Mouse (Mus musculus): ENCODE data around the gene Tfap2b. TPM values are rescaled to one million over a fixed set of nuclear protein-coding genes. Genes with fewer than 3 reads are reported as not detected.

Tfap2b gene
- total RNA-seq, 2 experiments from 2014 or later: not detected

DNA sequence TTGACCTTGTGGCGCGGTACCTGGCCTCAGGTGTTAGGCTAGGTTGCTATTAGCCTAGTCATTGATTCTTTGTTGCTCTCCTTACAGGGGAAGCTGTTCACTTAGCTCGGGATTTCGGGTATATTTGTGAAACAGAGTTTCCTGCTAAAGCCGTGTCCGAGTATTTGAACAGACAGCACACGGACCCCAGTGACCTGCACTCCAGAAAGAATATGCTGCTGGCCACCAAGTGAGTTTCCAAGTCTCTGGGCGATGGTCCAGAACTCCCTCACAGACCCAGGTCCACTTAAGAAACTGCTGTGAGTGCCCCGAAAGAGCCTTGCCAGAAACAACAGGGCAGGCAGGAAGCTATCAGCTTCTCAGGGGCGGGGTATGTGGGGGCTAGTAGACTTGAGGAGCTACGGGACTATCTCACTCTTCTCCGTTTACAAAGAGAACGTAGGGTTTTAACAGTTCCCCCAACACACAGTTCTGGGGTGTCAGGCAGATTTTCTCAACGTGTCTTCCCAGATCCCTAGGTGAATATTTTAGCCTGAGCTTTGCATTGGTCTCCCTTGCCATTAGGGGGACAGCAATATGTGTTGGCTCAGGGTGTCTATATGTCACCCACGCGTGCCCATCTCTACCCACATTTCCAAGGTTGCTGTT, 22.3 kb downstream of the Tfap2b start:
- ATAC-seq (replicated peaks; ENCODE audit: low FRiP score, low TSS enrichment, poor library complexity, severe bottlenecking): no peak

DNA sequence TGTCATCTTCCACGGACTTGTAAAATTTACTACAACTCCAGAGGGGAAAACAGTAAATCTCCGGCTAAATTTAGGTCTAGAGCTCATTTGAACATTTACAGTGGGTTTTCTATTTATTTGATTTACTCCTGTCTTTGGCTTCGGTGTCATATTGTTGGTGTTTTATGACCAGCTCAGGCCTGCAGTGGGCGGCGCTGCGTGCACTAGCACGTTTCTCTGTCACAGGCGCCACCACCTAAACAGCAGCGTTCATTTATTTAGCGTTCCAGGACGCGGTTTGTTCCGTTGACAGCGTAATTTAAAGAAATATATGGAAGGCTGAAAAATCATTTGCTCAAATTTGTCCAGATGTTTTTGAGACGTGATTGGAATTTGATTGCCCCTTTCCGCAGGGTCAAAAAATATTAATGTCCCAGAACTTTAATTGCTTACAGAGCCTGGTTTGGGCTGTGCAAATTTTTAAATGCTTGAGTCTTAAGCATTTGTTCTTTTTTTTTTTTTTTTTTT, 22.9 kb downstream of the Tfap2b start:
- no peak for ATAC-seq (replicated peaks; ENCODE audit: low FRiP score, low TSS enrichment, poor library complexity, severe bottlenecking)

DNA sequence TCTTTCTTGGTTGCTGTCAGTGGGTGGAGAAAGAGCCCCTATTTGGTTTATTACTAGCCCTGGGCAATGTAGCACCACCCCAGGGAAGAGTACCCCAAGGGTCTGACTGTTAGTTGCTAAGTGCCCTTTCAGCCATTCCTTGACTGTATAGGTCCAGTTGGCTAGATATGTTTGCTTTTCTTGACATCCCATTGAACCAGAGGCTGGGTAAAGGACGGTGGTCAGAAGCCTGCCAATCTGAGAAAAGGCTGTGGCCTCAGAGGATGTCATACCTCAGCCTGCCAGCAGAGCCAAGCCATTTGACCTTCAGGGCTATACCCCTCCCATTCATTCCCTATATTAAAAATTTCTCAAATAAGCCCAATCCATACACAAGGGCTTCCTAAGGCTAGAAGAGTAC, 24.0 kb downstream of the Tfap2b start:
- no peak for ATAC-seq (replicated peaks; ENCODE audit: low FRiP score, low TSS enrichment, poor library complexity, severe bottlenecking)

DNA sequence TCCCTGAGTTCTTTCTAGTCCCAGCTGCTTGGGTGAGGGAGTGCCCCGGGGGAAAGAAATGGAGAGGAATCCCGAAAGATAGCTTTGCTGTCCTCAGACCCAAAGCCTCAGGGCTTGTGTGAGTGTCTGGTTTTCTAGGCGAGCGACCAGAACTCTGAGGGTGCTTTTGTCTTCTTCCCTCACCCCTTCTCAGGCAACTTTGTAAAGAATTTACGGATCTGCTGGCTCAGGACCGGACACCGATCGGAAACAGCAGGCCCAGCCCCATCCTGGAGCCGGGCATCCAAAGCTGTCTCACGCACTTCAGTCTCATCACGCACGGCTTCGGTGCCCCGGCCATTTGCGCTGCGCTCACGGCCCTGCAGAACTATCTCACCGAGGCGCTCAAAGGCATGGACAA, 25.1 kb downstream of the Tfap2b start:
- no peak for ATAC-seq (replicated peaks; ENCODE audit: low FRiP score, low TSS enrichment, poor library complexity, severe bottlenecking)

- ATAC-seq (replicated peaks; ENCODE audit: low FRiP score, low TSS enrichment, poor library complexity, severe bottlenecking): no peak
Measured at GRCm38 (mm10) chr1:19234432-19235205, 25.9 kb downstream of the Tfap2b start.

DNA sequence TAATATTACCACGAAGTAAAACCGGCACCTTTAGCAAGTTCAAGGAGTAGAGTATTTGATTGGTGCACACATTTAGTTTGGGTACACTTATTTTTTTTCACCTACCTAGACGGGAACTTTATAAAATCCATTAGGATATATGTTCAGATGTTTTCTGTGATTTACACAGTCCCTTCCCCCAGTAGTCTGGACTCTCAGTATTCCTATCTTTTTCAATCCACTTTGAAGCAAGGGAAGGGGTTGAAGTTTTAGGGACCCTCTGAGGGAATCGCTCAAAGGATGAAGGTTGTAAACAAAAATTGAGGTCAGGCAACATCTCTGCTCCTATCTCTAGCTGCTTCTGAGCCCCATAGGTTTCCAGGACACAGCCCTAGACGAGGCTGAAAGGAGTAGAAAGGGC, 27.3 kb downstream of the Tfap2b start:
- no peak for ATAC-seq (replicated peaks; ENCODE audit: low FRiP score, low TSS enrichment, poor library complexity, severe bottlenecking)

GRCm38 (mm10) chr1:19236591-19236990, 27.9 kb downstream of the Tfap2b start:
- ATAC-seq (replicated peaks; ENCODE audit: low FRiP score, low TSS enrichment, poor library complexity, severe bottlenecking): no peak

DNA sequence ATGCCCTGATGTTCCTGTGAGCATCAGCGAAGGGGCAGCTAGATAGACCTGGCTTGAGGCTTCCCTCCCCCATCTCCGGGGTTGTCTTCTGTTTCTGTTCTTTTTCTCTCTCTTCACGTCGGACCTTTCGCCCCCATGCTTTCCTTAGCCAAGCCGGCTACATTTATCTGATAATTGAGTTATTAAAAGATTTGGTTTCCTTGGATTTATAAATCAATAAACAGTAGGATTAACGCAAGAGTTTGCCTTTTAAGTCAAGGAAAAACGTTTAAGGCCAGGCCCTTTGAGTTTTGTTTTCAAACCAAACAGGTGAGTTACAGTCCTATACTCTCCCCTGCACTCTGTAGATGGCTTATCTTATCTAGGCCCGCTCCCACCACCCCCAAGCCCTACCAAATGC, 28.3 kb downstream of the Tfap2b start:
- no peak for ATAC-seq (replicated peaks; ENCODE audit: low FRiP score, low TSS enrichment, poor library complexity, severe bottlenecking)

DNA sequence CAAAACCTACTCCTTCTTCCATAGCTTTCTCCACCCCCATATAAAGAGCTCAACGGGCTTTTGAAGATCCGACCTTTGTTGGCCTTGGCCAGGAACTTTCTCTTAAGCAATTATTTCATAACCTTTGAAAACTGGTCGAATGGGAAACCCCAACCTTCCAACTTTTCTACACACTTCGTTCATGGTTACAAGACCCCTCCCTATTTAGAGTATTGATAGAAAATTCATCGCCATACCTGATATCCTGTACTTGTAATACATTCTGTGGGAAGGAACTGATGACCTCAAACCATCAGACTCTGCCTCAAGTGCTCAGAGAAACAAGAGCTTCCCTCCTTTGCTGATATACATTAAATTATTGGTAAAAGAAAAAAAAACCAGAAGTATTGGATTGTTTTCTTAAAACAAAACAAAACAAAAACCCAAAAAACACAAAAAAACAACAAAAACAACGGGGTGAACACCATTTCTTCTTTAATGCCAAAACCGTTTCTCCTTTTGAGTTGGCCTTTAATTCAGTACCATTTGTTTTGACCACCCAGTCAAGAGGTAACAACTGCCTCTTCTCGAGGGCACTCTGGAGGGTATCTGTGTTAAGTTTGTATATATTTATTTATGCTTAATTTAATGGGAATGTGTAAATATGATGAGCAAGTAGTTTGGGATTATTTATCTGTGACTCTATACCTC, 29.2 kb downstream of the Tfap2b start:
- ATAC-seq (replicated peaks; ENCODE audit: low FRiP score, low TSS enrichment, poor library complexity, severe bottlenecking): no peak

GRCm38 (mm10) chr1:19240054-19240453, 31.3 kb downstream of the Tfap2b start:
- ATAC-seq (replicated peaks; ENCODE audit: low FRiP score, low TSS enrichment, poor library complexity, severe bottlenecking): no peak

DNA sequence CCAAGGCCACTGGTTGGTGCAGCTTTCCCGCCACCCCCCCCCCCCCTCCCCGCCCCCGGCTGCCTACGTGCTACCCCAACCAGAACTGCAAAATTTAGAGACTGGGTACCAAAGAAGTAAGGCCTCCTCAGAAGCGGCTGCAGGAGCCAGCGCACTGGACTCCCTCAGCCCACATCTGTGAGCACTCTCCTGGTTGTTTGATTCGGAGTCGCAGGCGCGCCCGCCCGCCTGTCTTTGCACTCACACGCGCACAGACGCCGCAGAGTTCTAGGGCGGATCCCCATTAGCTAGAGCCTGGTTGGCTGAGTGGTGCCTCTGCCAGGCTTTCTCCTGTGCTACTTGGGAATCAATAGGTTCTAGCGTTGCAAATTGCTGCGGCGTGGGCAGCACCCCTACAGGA, 32.6 kb downstream of the Tfap2b start:
- ATAC-seq (replicated peaks; ENCODE audit: low FRiP score, low TSS enrichment, poor library complexity, severe bottlenecking): no peak

GRCm38 (mm10) chr1:19242021-19242420, 33.3 kb downstream of the Tfap2b start:
- no peak for ATAC-seq (replicated peaks; ENCODE audit: low FRiP score, low TSS enrichment, poor library complexity, severe bottlenecking)

DNA sequence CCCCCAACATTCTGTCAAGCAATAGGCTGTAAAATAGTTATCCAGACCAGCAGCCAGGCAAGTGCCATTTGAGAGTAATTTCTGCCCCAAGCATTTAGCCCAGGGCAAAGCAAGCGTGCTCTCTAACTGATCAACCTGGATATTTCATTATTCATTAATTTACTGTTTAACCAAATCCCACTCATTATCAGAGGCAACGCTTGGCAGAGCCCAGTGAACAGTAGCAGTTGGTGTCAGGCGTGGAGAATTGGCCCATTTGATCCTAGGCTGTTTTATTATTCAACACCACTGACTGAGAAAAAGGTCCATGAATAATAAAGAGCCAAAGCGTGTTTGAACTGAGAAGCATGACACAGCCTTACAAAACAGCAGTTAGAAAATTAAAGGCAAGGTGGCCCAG, 36.3 kb downstream of the Tfap2b start:
- no peak for ATAC-seq (replicated peaks; ENCODE audit: low FRiP score, low TSS enrichment, poor library complexity, severe bottlenecking)

- no peak for ATAC-seq (replicated peaks; ENCODE audit: low FRiP score, low TSS enrichment, poor library complexity, severe bottlenecking)
Measured at GRCm38 (mm10) chr1:19251286-19251685, 42.6 kb downstream of the Tfap2b start.

DNA sequence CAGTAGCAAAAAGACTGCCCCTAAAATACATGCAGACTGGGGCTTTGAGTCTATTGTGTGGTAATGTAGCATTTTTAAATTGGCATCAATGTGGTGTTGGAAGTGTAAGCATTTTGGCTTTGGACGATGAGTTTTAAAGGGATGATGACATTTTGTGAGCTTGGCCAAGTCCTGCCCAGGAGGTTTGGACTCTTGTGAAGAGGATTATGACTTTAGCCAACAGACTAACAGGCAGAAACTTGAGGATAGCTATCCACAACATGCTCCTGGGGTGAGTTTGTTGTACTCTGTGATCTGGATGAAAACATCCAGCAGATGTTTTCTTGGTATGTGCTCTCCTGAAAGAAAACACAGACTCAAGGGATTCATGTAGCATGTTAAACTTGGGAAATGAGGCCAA, 60.9 kb downstream of the Tfap2b start:
- no peak for ATAC-seq (replicated peaks; ENCODE audit: low FRiP score, low TSS enrichment, poor library complexity, severe bottlenecking)

Other genes starting within 250 kb of the Tfap2b start
- not detected in 2 replicates for gene Tfap2d, start 105.9 kb upstream of the Tfap2b start, total RNA-seq (2014; fragmentation: Nextera tagmentation)
- gene Tfap2d, start 105.9 kb upstream of the Tfap2b start, total RNA-seq (2017): not detected in 2 replicates

Measured in megakaryocyte-erythroid progenitor cell, adult 5-6 weeks (primary cell).